Mouse (Mus musculus): Measurements from ENCODE around the gene Prickle2.

GRCm38 (mm10) chr6:92605156-92605555, 100.8 kb downstream of the Prickle2 start:
- no peak for TF ChIP-seq POLR2A (IDR thresholded peaks at IDR 0.05; ENCODE audit: insufficient read length, low read depth)
- no peak for TF ChIP-seq SRF (IDR thresholded peaks at IDR 0.05; ENCODE audit: control insufficient read depth, insufficient read length, low read depth)
- no peak for TF ChIP-seq USF1 (IDR thresholded peaks at IDR 0.05; ENCODE audit: low read depth)
- TF ChIP-seq MYOD1 (IDR thresholded peaks at IDR 0.05; ENCODE audit: control insufficient read depth in 1 of 3, insufficient read length in 2 of 3, low read depth in 2 of 3): no peak
